Mouse (Mus musculus) cerebellum, adult 18-20 months (tissue): ENCODE measurements around the gene Klhl28.

Source experiments
- DNase-seq, 2 experiments: peaks; one replicate each; pipeline ENCODE4 v3.0.0; 2021

Gene Klhl28

GRCm38 (mm10) chr12:64965124-64966026, at the start of gene Klhl28, which contains the start of gene Togaram1:
Klhl28 (minus strand) TSS chr12:64965534.
Togaram1 (plus strand) TSS chr12:64965804.
- peak; percentile 97 to 100 for DNase-seq

- DNase-seq, result no peak
Observed at GRCm38 (mm10) chr12:65007725-65008124, 42.4 kb upstream of the Klhl28 start.

- no peak for DNase-seq
Observed at GRCm38 (mm10) chr12:64977518-64977917, 12.2 kb upstream of the Klhl28 start.

- no peak for DNase-seq
Observed at GRCm38 (mm10) chr12:64976191-64976590, 10.9 kb upstream of the Klhl28 start.

GRCm38 (mm10) chr12:64975558-64975957, 10.2 kb upstream of the Klhl28 start:
- DNase-seq, result no peak

- DNase-seq, result no peak
Observed at GRCm38 (mm10) chr12:64972063-64972462, 6.7 kb upstream of the Klhl28 start.

DNA sequence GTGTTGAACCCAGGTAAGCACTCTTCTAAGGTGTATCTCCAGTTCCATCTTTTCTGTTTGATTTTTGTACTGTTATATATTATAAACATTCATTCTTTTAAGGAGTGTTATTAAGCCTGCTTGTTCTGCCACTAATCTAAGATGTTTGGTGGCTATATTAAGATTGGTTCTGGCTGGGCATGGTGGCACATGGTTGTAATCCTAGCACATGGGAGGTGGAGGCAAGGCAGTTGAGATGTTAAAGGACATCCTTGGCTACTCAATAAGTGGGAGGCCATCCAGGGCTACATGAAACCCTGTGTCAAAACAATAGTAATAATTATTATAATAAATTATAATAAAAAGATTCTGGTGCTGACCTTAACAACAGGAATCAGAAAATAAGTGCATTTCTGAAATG, 6.1 kb upstream of the Klhl28 start:
- DNase-seq, result no peak

GRCm38 (mm10) chr12:64968067-64968466, 2.7 kb upstream of the Klhl28 start:
- no peak for DNase-seq

GRCm38 (mm10) chr12:64967470-64967869, 2.1 kb upstream of the Klhl28 start:
- DNase-seq, result peak in 1 of 2 experiments; percentile 21

DNA sequence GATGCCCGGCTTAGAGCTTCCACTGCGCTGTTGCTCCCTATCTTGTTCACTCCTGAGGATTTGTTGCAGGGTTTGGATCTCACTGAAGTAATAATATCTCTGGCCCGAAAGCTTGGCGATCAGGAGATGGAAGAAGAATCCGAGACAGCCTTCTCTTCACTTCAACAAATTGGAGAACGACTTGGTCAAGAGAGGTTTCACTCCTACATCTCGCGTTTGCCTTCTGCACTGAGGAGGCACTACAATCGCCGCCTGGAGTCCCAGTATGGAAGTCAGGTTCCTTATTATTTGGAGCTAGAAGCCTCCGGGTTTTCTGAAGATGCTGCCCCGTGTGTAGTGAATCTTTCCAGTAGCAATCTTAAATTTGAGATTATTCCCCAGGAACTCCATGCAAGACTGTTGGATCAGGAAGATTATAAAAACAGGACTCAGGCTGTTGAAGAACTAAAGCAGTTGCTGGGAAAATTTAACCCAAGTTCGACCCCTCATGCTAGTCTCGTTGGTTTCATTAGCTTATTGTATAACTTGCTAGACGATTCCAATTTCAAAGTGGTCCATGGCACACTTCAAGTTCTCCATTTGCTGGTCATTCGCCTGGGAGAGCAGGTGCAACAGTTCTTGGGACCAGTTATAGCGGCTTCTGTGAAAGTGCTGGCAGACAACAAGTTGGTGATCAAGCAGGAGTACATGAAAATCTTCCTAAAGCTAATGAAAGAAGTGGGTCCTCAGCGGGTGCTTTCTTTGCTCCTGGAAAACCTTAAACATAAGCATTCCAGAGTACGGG, 1.5 kb upstream of the Klhl28 start:
- DNase-seq, result peak in 1 of 2 experiments; percentile 11

DNA sequence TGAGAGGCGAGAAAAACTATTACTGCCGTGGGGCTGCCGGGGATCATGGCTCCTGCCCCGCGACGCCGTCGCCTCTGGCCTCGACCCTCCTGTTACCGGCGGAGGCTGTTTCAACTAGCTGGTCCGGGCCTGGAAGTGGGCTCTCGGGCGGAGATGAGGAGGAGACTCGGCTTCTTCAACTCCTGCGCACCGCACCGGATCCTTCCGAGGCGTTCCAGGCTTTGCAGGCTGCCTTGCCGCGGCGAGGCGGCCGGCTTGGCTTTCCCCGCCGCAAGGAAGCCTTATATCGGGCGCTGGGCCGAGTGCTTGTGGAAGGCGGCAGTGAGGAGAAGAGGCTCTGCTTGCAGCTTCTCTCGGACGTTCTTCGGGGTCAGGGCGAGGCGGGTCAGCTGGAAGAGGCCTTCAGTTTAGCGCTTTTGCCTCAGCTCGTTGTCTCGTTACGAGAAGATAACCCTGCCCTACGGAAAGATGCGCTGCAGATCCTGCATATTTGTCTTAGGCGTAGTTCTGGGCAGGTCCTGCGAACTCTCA, 832 bp upstream of the Klhl28 start:
- peak; percentile 41 to 62 for DNase-seq

DNA sequence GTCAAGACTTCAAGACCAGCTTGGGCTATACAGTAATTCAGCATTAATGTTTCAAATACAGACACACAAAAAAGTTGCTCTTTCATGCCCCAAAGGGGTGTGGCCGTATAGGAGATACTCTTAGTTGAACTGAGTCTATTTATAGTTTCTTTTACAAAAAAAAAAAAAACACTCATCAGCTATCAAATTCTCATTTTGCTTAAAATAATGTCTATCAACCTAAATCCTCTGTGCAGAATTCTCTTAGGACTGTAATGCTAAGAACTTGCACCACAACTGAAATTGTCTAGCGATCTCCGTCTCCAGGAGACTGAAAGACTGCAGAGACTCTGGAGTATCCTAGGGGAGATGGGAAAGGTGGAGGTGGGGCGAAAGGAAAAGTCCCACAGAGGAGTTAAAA, 774 bp downstream of the Klhl28 start:
- no peak for DNase-seq

GRCm38 (mm10) chr12:64937493-64937892, 27.8 kb downstream of the Klhl28 start:
- DNase-seq, result no peak

GRCm38 (mm10) chr12:64917578-64918471, 47.5 kb downstream of the Klhl28 start, which contains the start of gene Gm527:
Gm527 (plus strand) TSS chr12:64917906.
- DNase-seq, result peak; percentile 96 to 98

DNA sequence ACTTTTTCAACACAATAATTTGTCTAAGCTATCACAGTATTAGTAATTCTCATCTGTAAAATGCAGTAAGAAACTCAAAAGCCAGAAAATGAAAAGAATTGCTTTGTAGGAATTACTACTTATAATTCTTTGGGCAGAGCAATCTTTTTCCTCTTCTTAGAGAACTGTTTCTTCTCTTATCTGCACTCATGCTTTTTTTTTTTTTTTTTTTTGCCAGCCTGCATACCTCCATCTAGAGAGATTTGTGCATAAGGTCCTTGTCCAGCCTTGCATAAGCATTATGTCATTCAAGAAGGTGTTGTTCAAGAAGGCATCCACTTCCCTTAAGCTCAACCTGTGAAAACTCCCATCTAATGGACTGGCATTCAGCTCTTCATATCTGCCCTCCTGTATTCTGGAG, 48.6 kb downstream of the Klhl28 start:
- no peak for DNase-seq

DNA sequence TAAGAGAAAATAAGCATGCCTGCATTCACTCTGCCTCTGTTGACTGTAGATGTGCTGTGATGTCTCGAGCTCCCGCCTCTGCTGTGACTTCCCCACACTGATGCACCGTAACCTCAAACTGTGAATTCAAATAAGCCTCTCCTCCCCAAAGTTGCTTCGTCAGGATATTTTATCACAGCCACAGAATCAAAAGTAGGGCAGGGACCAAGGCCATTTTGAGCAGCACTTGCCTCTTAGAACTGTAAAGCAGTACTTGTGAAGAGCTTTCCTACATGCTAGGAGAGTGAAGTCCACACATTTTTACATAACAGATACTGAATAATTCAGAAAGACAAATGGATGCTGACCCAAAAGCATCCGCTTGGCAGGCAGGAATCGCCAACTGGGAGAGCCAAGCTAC, 52.3 kb downstream of the Klhl28 start:
- no peak for DNase-seq

DNA sequence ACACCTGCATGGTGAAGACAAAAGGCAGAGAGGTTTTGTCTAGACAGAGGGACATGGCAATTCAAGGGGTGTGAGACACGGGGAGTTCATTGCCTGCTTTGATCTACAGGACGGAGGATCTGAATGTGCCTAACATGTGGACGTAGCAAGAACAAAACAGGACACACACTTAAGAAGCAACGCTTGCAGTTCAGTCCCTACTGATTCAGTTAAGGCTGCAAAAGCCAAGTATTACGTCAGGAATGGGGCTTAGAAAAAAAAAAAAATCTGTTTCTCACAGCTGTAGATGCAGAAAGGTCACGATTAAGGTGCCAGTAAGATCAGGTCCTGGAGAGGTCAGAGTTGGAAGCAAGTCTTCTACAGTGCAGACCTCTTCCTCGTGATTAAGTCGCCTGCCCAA, 62.1 kb downstream of the Klhl28 start:
- no peak for DNase-seq

GRCm38 (mm10) chr12:64902506-64902905, 62.8 kb downstream of the Klhl28 start:
- no peak for DNase-seq

DNA sequence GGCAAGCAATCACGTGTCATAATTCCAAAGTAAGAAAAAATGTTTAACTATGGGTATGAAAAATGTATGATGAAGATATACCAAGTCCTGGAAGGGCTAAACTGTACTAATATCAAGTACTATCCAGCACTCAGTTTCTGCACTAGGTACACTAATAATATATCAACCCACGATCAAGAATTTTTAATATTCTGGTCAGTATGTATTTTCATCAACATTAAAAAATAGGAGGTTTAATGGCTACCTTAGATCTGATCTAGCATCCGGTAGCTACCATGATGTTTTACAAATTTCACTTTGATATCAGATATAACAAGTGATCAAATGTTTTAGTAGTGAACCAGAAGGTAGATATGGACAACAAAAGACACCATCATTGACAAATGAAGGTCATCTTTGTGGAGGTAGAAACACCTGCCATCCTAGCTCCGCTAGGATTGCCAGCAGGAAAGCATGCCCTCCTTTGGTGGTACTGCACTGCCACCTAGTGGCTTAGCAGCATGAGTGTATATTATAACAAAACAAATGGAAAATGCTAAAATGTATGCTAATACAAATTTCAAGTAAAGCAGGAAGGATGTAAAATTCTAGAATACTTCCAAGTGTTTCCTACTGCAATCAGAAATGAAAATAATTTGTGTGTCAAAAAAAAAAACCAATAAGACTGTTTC, 68.1 kb downstream of the Klhl28 start:
- peak; percentile 63 to 66 for DNase-seq
